In genomic region chr13:104863127-104863979, GRCm38 (mm10) we compare ENCODE assay signal across 8 mouse cellular contexts. TPM values are rescaled to one million over a fixed set of nuclear protein-coding genes. Genes with fewer than 3 reads are reported as not detected.
A peak's percentile ranks its signal among the peaks of the same experiment; 100 is the strongest.
DNase-seq lines count a peak whose midpoint lies in the region; ATAC-seq and TF ChIP-seq lines count a peak whose summit lies in the region.

Gene Shisal2b, minus strand, starts transcription at chr13:104863893.

- TF ChIP-seq EP300 in lung, postnatal 0 days (IDR thresholded peaks at IDR 0.05) = no peak

- DNase-seq in lung, adult 18-20 months = no peak
- DNase-seq in cerebellum, adult 2 months = peak; percentile 37 to 41
- DNase-seq in forebrain, embryonic 14.5 days (ENCODE audit: low spot score) = peak; percentile 71
- peak; percentile 71 for DNase-seq in intestine, embryonic 14.5 days (ENCODE audit: low spot score)
- DNase-seq in lung, postnatal 0 days (ENCODE audit: low spot score) = peak; percentile 22
- DNase-seq in ovary, postnatal 36 days (ENCODE audit: low spot score) = peak; percentile 52

- peaks cover 18% of the 10 kb centered on the region for H3K27me3 ChIP-seq in lung, embryonic 15.5 days
- no peaks in the 10 kb centered on the region for H3K27me3 ChIP-seq in cerebellum, adult 2 months (ENCODE audit: control insufficient read depth, insufficient read depth, low read length)
- no peaks in the 10 kb centered on the region for H3K27me3 ChIP-seq in forebrain, embryonic 14.5 days (replicated peaks; ENCODE audit: control insufficient read depth, insufficient read depth, low read length)
- peaks cover 26% of the 10 kb centered on the region for H3K27me3 ChIP-seq in intestine, embryonic 14.5 days (replicated peaks; ENCODE audit: control insufficient read depth, insufficient read depth, low read length)
- H3K27me3 ChIP-seq in lung, postnatal 0 days (replicated peaks; ENCODE audit: insufficient read depth, low read length) = no peaks in the 10 kb centered on the region

- 4% methylated on average over 38 of the region's 38 CpGs for whole genome bisulfite sequencing in lung, embryonic 15.5 days
- WGBS in cerebellum, adult 2 months = 3% methylated on average over 38 of the region's 38 CpGs
- 4% methylated on average over 31 of the region's 38 CpGs for WGBS in forebrain, embryonic 14.5 days
- 3% methylated on average over 38 of the region's 38 CpGs for WGBS in intestine, embryonic 14.5 days
- 4% methylated on average over 32 of the region's 38 CpGs for WGBS in lung, postnatal 0 days

- H3K4me2 ChIP-seq in lung, embryonic 15.5 days = peak within 1 kb of the TSS; percentile 88
- peak within 1 kb of the TSS; percentile 94 for H3K4me2 ChIP-seq in forebrain, embryonic 14.5 days (ENCODE audit: low read length)
- peak within 1 kb of the TSS; percentile 90 for H3K4me2 ChIP-seq in intestine, embryonic 14.5 days (ENCODE audit: low read length)
- peak within 1 kb of the TSS; percentile 92 for H3K4me2 ChIP-seq in lung, postnatal 0 days (replicated peaks; ENCODE audit: low read depth, low read length)

- no peak for TF ChIP-seq POLR2A in cerebellum, adult 2 months (IDR thresholded peaks at IDR 0.05; ENCODE audit: borderline replicate concordance, insufficient read depth, low read length)

- peak; percentile 75 for ATAC-seq in lung, embryonic 15.5 days (ENCODE audit: borderline replicate concordance, extremely low read depth, low FRiP score, low TSS enrichment)
- ATAC-seq in forebrain, embryonic 14.5 days = peak; percentile 91
- peak; percentile 79 for ATAC-seq in intestine, embryonic 14.5 days (replicated peaks; ENCODE audit: low FRiP score, low TSS enrichment, low read depth)
- ATAC-seq in lung, postnatal 0 days = peak; percentile 65
- ATAC-seq in erythroid progenitor cell, adult 5-6 weeks (replicated peaks; ENCODE audit: low FRiP score, poor library complexity, severe bottlenecking) = no peak

- peak within 1 kb of the TSS; percentile 42 for H3K4me3 ChIP-seq in lung, embryonic 15.5 days
- H3K4me3 ChIP-seq in cerebellum, adult 2 months (replicated peaks; ENCODE audit: insufficient read depth, low read depth, low read length) = peak within 1 kb of the TSS; percentile 40
- H3K4me3 ChIP-seq in forebrain, embryonic 14.5 days (ENCODE audit: low read depth, low read length) = peak within 1 kb of the TSS; percentile 44
- peak within 1 kb of the TSS; percentile 43 for H3K4me3 ChIP-seq in intestine, embryonic 14.5 days (ENCODE audit: low read depth, low read length)
- H3K4me3 ChIP-seq in lung, postnatal 0 days (ENCODE audit: low read depth, low read length) = peak within 1 kb of the TSS; percentile 39

- peak within 1 kb of the TSS; percentile 36 for H3K9ac ChIP-seq in lung, embryonic 15.5 days
- peak within 1 kb of the TSS; percentile 69 for H3K9ac ChIP-seq in forebrain, embryonic 14.5 days (ENCODE audit: low read length)
- H3K9ac ChIP-seq in intestine, embryonic 14.5 days (ENCODE audit: low read length) = peak within 1 kb of the TSS; percentile 29
- no peak within 1 kb of the TSS for H3K9ac ChIP-seq in lung, postnatal 0 days (replicated peaks; ENCODE audit: low read depth)

- H3K4me1 ChIP-seq in lung, embryonic 15.5 days = no peaks in the 10 kb centered on the region
- H3K4me1 ChIP-seq in cerebellum, adult 2 months (ENCODE audit: control insufficient read depth, insufficient read depth, low read length) = peaks cover 6% of the 10 kb centered on the region
- H3K4me1 ChIP-seq in forebrain, embryonic 14.5 days (ENCODE audit: control insufficient read depth, insufficient read depth, low read length) = no peaks in the 10 kb centered on the region
- no peaks in the 10 kb centered on the region for H3K4me1 ChIP-seq in intestine, embryonic 14.5 days (replicated peaks; ENCODE audit: control insufficient read depth, insufficient read depth, low read length)
- no peaks in the 10 kb centered on the region for H3K4me1 ChIP-seq in lung, postnatal 0 days (ENCODE audit: insufficient read depth, low read depth, low read length)

- no peaks in the 10 kb centered on the region for H3K36me3 ChIP-seq in lung, embryonic 15.5 days
- H3K36me3 ChIP-seq in forebrain, embryonic 14.5 days (ENCODE audit: control insufficient read depth, insufficient read depth, low read length) = no peaks in the 10 kb centered on the region
- no peaks in the 10 kb centered on the region for H3K36me3 ChIP-seq in intestine, embryonic 14.5 days (ENCODE audit: control insufficient read depth, insufficient read depth, low read length)
- H3K36me3 ChIP-seq in lung, postnatal 0 days (ENCODE audit: insufficient read depth, low read length) = no peaks in the 10 kb centered on the region

- no peak for TF ChIP-seq CTCF in cerebellum, adult 2 months (IDR thresholded peaks at IDR 0.05; ENCODE audit: borderline replicate concordance, insufficient read depth, low read depth, low read length)
- TF ChIP-seq CTCF in lung, postnatal 0 days (IDR thresholded peaks at IDR 0.05) = no peak

- H3K9me3 ChIP-seq in lung, embryonic 15.5 days = no peaks in the 10 kb centered on the region
- no peaks in the 10 kb centered on the region for H3K9me3 ChIP-seq in forebrain, embryonic 14.5 days (replicated peaks; ENCODE audit: control insufficient read depth, low read length)
- no peaks in the 10 kb centered on the region for H3K9me3 ChIP-seq in intestine, embryonic 14.5 days (ENCODE audit: control insufficient read depth, low read length)
- H3K9me3 ChIP-seq in lung, postnatal 0 days (ENCODE audit: low read length) = no peaks in the 10 kb centered on the region

- H3K27ac ChIP-seq in lung, embryonic 15.5 days = no peak within 1 kb of the TSS
- no peak within 1 kb of the TSS for H3K27ac ChIP-seq in cerebellum, adult 2 months (ENCODE audit: insufficient read depth, low read length)
- no peak within 1 kb of the TSS for H3K27ac ChIP-seq in forebrain, embryonic 14.5 days (ENCODE audit: low read depth, low read length)
- H3K27ac ChIP-seq in intestine, embryonic 14.5 days (ENCODE audit: low read depth) = no peak within 1 kb of the TSS
- no peak within 1 kb of the TSS for H3K27ac ChIP-seq in lung, postnatal 0 days (ENCODE audit: low read length)

RNA-seq across cellular contexts. Expression of gene Shisal2b, which starts in this region (rescaled TPM):
- 0.16 and 0.32 TPM in 2 replicates for polyA plus RNA-seq in lung, embryonic 15.5 days (2015; fragmentation: Nextera tagmentation; extraction: Ambion mirVana)
- 0.13 and 0.23 TPM in 2 replicates for polyA plus RNA-seq in cerebellum, adult 2 months (2012; rRNA removed)
- polyA plus RNA-seq in forebrain, embryonic 14.5 days (2014; fragmentation: Nextera tagmentation; extraction: Ambion mirVana) = 0.52 and 0.62 TPM in 2 replicates
- not detected in 2 replicates for polyA plus RNA-seq in intestine, embryonic 14.5 days (2014; fragmentation: Nextera tagmentation; extraction: Ambion mirVana)
- polyA plus RNA-seq in lung, postnatal 0 days (2015; fragmentation: Nextera tagmentation; extraction: Ambion mirVana) = not detected in 2 replicates
- total RNA-seq in erythroid progenitor cell, adult 5-6 weeks (2015; ENCODE audit: low replicate concordance) = not detected in 2 replicates
- not detected in 2 replicates for total RNA-seq in erythroid progenitor cell, adult 5-6 weeks (2017; ENCODE audit: low replicate concordance)

Comparison
In these comparisons a context has a peak if more than half of its experiments do, and no peak if none do; other contexts are left out.
1. Peak in ATAC-seq, H3K4me3 ChIP-seq, H3K9ac ChIP-seq and H3K4me2 ChIP-seq in lung, embryonic 15.5 days; RNA of the gene not detected or under 1 TPM.
2. Peak in DNase-seq and H3K4me3 ChIP-seq in cerebellum, adult 2 months; RNA of the gene not detected or under 1 TPM.
3. Peak in DNase-seq, ATAC-seq, H3K4me3 ChIP-seq, H3K9ac ChIP-seq and H3K4me2 ChIP-seq in forebrain, embryonic 14.5 days; RNA of the gene not detected or under 1 TPM.
4. Peak in DNase-seq, ATAC-seq, H3K4me3 ChIP-seq, H3K9ac ChIP-seq and H3K4me2 ChIP-seq in intestine, embryonic 14.5 days; RNA of the gene not detected or under 1 TPM.
5. Peak in DNase-seq, ATAC-seq, H3K4me3 ChIP-seq and H3K4me2 ChIP-seq in lung, postnatal 0 days; RNA of the gene not detected or under 1 TPM.